Mouse (Mus musculus): ENCODE measurements around the gene Wdr25. TPM values are rescaled to one million over a fixed set of nuclear protein-coding genes. Genes with fewer than 3 reads are reported as not detected.

The Wdr25 gene
- polyA plus RNA-seq, 1 experiment from 2014 or later, result 5.3 TPM

DNA sequence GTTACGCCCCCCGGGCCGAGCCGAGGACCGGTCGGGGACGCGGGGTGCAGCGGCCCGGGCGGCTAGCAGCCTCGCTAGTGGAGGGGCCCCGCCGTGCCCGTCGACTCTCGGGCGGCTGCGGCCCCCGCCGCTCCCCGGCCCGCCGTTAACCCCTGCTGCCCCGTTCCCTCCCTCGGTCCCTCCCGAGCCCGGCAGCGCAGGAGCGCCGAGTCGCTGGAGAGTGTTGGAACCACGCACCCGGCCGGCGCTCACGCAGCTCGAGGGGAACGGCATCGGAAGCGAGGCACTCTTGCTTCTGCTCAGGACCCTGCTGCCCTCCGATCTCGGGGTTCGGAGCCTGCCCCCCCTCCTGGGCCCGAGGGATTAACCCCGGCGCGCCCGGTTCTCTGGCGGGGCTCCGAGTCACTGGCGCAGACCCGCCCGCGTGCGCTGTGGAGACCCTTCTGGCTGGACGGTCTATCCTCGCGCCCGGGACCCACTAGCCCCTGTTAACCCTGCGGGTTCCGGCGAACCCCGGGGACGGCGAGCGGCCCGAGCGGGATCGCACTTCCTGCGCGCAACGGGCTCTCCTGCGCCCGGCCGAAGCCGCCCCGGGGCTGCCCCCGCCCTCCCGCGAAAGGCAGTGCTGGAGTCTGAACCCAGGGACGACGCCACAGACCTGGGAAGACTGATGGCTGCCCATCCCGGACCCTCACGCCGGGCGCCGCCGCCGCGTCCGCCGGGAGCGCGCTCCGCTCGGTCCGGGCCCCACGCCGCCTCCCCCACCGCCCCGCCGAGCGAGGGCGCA, 159.8 kb downstream of the Wdr25 start:
- no peaks in the 10 kb centered on the region for H3K36me3 ChIP-seq (ENCODE audit: control insufficient read depth, insufficient read depth, low read length)
- no peak; the same call in 1 of the 2 replicates for ATAC-seq (replicated peaks; ENCODE audit: low FRiP score)
- no peak overlapping the region for H3K27ac ChIP-seq (ENCODE audit: low read depth, low read length)
- peaks cover 88% of the 10 kb centered on the region for H3K27me3 ChIP-seq (replicated peaks; ENCODE audit: control insufficient read depth, insufficient read depth, low read length)
- no peaks in the 10 kb centered on the region for H3K9me3 ChIP-seq (ENCODE audit: control insufficient read depth, low read length)
- 3% methylated on average over 101 of the region's 105 CpGs for WGBS
- H3K4me2 ChIP-seq, result peak overlapping the region; percentile 70
- peak; percentile 40 for DNase-seq (ENCODE audit: low spot score)
- H3K4me1 ChIP-seq (replicated peaks; ENCODE audit: control insufficient read depth, insufficient read depth, low read length), result no peaks in the 10 kb centered on the region
- H3K9ac ChIP-seq (ENCODE audit: low read depth, low read length), result no peak overlapping the region
- H3K4me3 ChIP-seq (ENCODE audit: low read depth, low read length), result peak overlapping the region; percentile 51

DNA sequence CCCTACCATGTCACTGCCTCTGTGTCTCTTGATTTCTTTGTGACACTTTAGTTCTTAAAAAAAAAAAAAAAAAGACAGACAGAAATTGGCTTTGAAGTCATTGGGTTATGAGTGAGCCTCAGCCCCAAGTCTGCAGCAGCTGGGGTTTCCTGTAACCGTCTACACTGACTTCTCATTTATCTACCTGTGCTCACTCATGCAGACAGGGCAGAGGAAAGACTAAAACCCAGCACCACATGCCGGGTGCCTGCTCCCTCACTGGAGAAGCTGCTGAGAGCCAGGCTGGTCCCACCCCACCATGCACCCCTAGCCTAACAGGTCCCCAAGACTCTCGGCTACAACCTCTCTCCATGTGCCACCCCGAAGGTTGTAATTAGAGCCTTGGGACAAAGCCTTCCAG, 164.3 kb downstream of the Wdr25 start:
- no peak overlapping the region for H3K4me3 ChIP-seq (ENCODE audit: low read depth, low read length)
- ATAC-seq (replicated peaks; ENCODE audit: low FRiP score), result no peak
- no peaks in the 10 kb centered on the region for H3K9me3 ChIP-seq (ENCODE audit: control insufficient read depth, low read length)
- no peak for DNase-seq (ENCODE audit: low spot score)
- H3K9ac ChIP-seq (ENCODE audit: low read depth, low read length), result no peak overlapping the region
- 63% methylated on average over 4 of the region's 4 CpGs for WGBS
- peaks cover 50% of the 10 kb centered on the region for H3K27me3 ChIP-seq (replicated peaks; ENCODE audit: control insufficient read depth, insufficient read depth, low read length)
- no peaks in the 10 kb centered on the region for H3K36me3 ChIP-seq (ENCODE audit: control insufficient read depth, insufficient read depth, low read length)
- no peak overlapping the region for H3K27ac ChIP-seq (ENCODE audit: low read depth, low read length)
- no peaks in the 10 kb centered on the region for H3K4me1 ChIP-seq (replicated peaks; ENCODE audit: control insufficient read depth, insufficient read depth, low read length)
- no peak overlapping the region for H3K4me2 ChIP-seq

DNA sequence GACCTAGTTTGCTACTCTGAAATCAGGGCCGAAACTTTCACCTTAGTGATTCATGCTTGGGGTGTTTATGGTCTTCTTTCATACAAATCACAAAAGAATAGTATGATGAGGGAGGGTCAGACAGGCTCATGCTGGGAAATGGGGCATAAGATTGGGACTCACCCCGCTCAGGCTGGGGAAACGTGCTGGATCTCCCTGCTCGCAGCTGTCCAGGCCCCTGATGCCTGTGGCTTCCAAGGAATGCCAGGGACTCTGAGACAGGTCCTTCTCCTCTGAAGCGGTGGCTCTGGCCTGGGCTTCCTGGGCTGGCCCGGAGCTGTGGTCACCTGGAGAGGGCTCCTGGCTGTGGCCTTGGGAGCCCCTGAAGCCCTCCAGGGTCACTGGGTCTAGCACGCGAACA, 165.2 kb downstream of the Wdr25 start:
- Histone ChIP-seq H3K9me3 (ENCODE audit: control insufficient read depth, low read length) (no peaks in the 10 kb centered on the region), H3K9ac (ENCODE audit: low read depth, low read length) (no peak overlapping the region), H3K4me3 (ENCODE audit: low read depth, low read length) (no peak overlapping the region), H3K4me2 (no peak overlapping the region), H3K4me1 (replicated peaks; ENCODE audit: control insufficient read depth, insufficient read depth, low read length) (no peaks in the 10 kb centered on the region), H3K27ac (ENCODE audit: low read depth, low read length) (no peak overlapping the region), H3K27me3 (replicated peaks; ENCODE audit: control insufficient read depth, insufficient read depth, low read length) (peaks cover 41% of the 10 kb centered on the region), H3K36me3 (ENCODE audit: control insufficient read depth, insufficient read depth, low read length) (no peaks in the 10 kb centered on the region)
- 82% methylated on average over 8 of the region's 8 CpGs for WGBS
- ATAC-seq (replicated peaks; ENCODE audit: low FRiP score) (no peak), DNase-seq (ENCODE audit: low spot score) (no peak)

DNA sequence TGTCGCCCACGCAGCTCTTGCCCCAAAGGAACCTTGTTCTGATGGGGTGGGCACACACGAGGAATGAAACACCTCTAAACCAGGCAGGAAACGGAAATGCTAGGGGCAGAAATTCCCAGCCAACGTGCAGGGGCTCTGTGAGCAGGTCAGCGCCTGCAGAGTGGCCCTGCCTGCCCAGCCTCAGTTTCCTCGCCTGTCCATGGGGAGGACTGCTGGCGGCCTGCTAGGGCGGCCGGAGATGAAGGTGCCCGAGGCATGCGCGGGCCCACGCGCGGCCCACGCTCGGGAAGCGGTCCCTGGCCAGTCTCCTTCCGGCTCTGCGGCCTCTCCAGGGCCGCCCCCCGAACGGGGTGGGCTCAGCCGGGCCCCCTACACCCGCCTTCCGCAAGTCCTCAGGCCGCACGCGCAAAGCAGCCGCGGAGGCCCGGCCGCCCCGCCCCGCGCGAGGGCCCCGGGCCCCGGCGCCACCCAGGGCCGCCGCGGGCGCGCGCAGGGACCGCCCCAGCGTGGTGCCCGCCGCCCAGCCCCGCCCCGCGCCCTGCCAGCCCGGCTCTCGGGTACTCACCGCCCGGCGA, 174.2 kb downstream of the Wdr25 start:
- no peaks in the 10 kb centered on the region for H3K9me3 ChIP-seq (ENCODE audit: control insufficient read depth, low read length)
- no peaks in the 10 kb centered on the region for H3K4me1 ChIP-seq (replicated peaks; ENCODE audit: control insufficient read depth, insufficient read depth, low read length)
- peak overlapping the region; percentile 66 for H3K9ac ChIP-seq (ENCODE audit: low read depth, low read length)
- ATAC-seq (replicated peaks; ENCODE audit: low FRiP score) (peak; percentile 83), DNase-seq (ENCODE audit: low spot score) (peak; percentile 58)
- H3K27me3 ChIP-seq (replicated peaks; ENCODE audit: control insufficient read depth, insufficient read depth, low read length), result peaks cover 12% of the 10 kb centered on the region
- 4% methylated on average over 35 of the region's 59 CpGs for WGBS
- H3K27ac ChIP-seq (ENCODE audit: low read depth, low read length), result no peak overlapping the region; the same call in 1 of the 2 replicates
- H3K4me3 ChIP-seq (ENCODE audit: low read depth, low read length), result peak overlapping the region; percentile 60
- H3K36me3 ChIP-seq (ENCODE audit: control insufficient read depth, insufficient read depth, low read length), result no peaks in the 10 kb centered on the region
- H3K4me2 ChIP-seq, result peak overlapping the region; percentile 77

DNA sequence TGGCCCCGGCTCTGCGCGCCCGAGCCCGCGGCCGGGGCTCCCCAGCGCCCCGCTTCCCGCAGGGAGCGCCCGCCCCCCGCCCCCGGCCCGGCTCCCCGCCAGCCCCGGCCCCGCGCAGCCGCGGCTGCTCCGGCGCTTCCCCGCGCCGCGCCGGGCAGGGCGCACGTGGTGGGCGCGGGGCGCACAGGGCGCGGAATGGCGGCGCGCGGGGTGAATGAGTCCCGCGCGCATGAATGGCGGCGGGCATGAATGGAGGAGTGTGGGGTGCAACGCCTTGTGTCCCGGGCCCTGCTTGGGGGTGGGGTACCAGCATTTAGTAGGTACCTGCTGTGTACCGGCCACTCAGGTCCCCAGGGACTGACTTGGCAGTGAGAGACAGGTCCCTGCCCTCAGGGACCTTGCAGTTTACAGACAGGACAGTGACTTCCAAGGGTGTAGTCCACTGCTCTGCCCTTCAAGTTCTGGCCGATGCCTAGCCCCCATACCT, 174.8 kb downstream of the Wdr25 start, which contains the start of gene Begain:
TSS of gene Begain (minus strand) at position 51 of the 487 bp plus-strand sequence.
- no peaks in the 10 kb centered on the region for H3K4me1 ChIP-seq (replicated peaks; ENCODE audit: control insufficient read depth, insufficient read depth, low read length)
- H3K9ac ChIP-seq (ENCODE audit: low read depth, low read length), result peak within 1 kb of the TSS; percentile 66
- H3K27ac ChIP-seq (ENCODE audit: low read depth, low read length), result no peak within 1 kb of the TSS; the same call in 1 of the 2 replicates
- H3K9me3 ChIP-seq (ENCODE audit: control insufficient read depth, low read length), result no peaks in the 10 kb centered on the region
- H3K4me2 ChIP-seq, result peak within 1 kb of the TSS; percentile 77
- peaks cover 12% of the 10 kb centered on the region for H3K27me3 ChIP-seq (replicated peaks; ENCODE audit: control insufficient read depth, insufficient read depth, low read length)
- H3K36me3 ChIP-seq (ENCODE audit: control insufficient read depth, insufficient read depth, low read length), result no peaks in the 10 kb centered on the region
- 2% methylated on average over 29 of the region's 48 CpGs for WGBS
- H3K4me3 ChIP-seq (ENCODE audit: low read depth, low read length), result peak within 1 kb of the TSS; percentile 60
- ATAC-seq (replicated peaks; ENCODE audit: low FRiP score), result peak; percentile 25
- no peak for DNase-seq (ENCODE audit: low spot score)

DNA sequence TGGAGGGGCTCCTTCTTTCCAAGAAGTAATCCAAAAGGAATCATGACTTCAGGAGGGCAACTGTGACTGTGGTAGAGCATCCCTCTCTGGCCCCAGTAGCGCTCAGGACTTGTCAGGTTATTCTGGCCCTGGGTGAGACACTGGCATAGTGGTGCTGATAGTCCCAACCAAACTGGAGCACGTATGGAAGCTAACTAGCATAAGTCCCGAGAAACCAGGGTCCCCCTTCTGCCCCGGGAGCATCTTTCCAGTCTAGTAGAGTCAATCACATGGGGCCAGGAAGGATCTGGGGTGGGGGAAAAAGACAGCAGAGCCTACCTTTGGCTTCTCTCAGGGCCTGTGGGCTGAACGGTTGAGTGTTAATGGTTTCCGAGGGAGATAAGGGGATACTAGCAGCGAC, 175.3 kb downstream of the Wdr25 start:
- Histone ChIP-seq H3K4me2 (peak overlapping the region; percentile 77), H3K27ac (ENCODE audit: low read depth, low read length) (no peak overlapping the region), H3K4me3 (ENCODE audit: low read depth, low read length) (no peak overlapping the region), H3K27me3 (replicated peaks; ENCODE audit: control insufficient read depth, insufficient read depth, low read length) (peaks cover 12% of the 10 kb centered on the region), H3K9ac (ENCODE audit: low read depth, low read length) (no peak overlapping the region), H3K9me3 (ENCODE audit: control insufficient read depth, low read length) (no peaks in the 10 kb centered on the region), H3K36me3 (ENCODE audit: control insufficient read depth, insufficient read depth, low read length) (no peaks in the 10 kb centered on the region), H3K4me1 (replicated peaks; ENCODE audit: control insufficient read depth, insufficient read depth, low read length) (no peaks in the 10 kb centered on the region)
- no peak for DNase-seq (ENCODE audit: low spot score)
- 48% methylated on average over 7 of the region's 7 CpGs for WGBS
- no peak for ATAC-seq (replicated peaks; ENCODE audit: low FRiP score)

DNA sequence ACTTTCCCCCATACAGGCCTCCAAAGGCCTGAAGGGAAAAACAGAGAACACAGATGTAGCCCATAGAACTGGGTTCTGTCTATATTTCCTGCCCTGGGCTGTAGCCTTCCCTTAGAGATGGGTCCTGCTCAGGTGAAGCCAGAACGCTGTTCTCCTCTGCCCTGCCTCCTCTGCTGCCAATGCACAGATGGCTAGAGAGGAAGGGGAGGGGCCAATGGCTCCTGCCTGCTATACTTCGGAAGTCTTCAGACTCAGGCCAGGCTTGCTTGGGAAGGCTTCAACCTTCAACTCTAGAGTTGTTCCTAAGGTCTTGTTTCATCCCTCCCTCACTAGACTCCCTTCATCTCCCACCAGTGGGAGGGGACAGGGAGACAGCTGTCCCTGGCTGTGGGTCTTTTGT, 176.3 kb downstream of the Wdr25 start:
- DNase-seq (ENCODE audit: low spot score) (no peak), ATAC-seq (replicated peaks; ENCODE audit: low FRiP score) (no peak)
- H3K27me3 ChIP-seq (replicated peaks; ENCODE audit: control insufficient read depth, insufficient read depth, low read length), result peaks cover 12% of the 10 kb centered on the region
- no peak overlapping the region for H3K9ac ChIP-seq (ENCODE audit: low read depth, low read length)
- H3K27ac ChIP-seq (ENCODE audit: low read depth, low read length), result no peak overlapping the region
- no peaks in the 10 kb centered on the region for H3K9me3 ChIP-seq (ENCODE audit: control insufficient read depth, low read length)
- no peaks in the 10 kb centered on the region for H3K4me1 ChIP-seq (replicated peaks; ENCODE audit: control insufficient read depth, insufficient read depth, low read length)
- H3K36me3 ChIP-seq (ENCODE audit: control insufficient read depth, insufficient read depth, low read length), result no peaks in the 10 kb centered on the region
- H3K4me2 ChIP-seq, result no peak overlapping the region
- WGBS, result 49% methylated on average over 2 of the region's 2 CpGs
- no peak overlapping the region for H3K4me3 ChIP-seq (ENCODE audit: low read depth, low read length)

DNA sequence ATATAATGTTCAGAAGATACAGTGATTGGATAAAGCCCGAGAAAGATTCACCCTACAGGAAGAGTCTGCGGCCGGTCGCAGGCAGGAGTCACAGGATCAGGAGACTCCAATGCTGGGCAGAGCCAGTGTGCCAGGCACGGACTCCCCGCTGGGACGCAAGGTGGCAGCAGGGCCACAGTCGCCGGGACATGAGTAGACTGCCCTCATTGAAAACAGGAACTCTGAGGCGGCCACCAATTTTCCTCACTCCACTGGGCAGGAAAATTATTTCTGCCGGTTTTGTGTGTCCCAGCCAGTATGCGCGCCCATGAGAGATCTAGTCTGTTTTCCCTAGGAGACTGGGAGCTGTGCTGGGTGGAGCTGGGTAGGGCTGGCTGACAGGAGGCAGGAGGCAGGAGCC, 177.8 kb downstream of the Wdr25 start:
- no peak overlapping the region for H3K9ac ChIP-seq (ENCODE audit: low read depth, low read length)
- H3K4me3 ChIP-seq (ENCODE audit: low read depth, low read length), result no peak overlapping the region
- H3K4me2 ChIP-seq, result no peak overlapping the region
- DNase-seq (ENCODE audit: low spot score) (no peak), ATAC-seq (replicated peaks; ENCODE audit: low FRiP score) (no peak)
- no peak overlapping the region for H3K27ac ChIP-seq (ENCODE audit: low read depth, low read length)
- no peaks in the 10 kb centered on the region for H3K4me1 ChIP-seq (replicated peaks; ENCODE audit: control insufficient read depth, insufficient read depth, low read length)
- H3K27me3 ChIP-seq (replicated peaks; ENCODE audit: control insufficient read depth, insufficient read depth, low read length), result peaks cover 12% of the 10 kb centered on the region
- no peaks in the 10 kb centered on the region for H3K9me3 ChIP-seq (ENCODE audit: control insufficient read depth, low read length)
- no peaks in the 10 kb centered on the region for H3K36me3 ChIP-seq (ENCODE audit: control insufficient read depth, insufficient read depth, low read length)
- WGBS, result 84% methylated on average over 13 of the region's 13 CpGs
